Mouse (Mus musculus) liver, embryonic 14.5 days (tissue): ENCODE results near the gene Cenpx. TPM values are rescaled to one million over a fixed set of nuclear protein-coding genes. Genes with fewer than 3 reads are reported as not detected.

Experiments
- ATAC-seq: fragments of 200-750 bp; cut with Nextera tagmentation; 2 replicates; pipeline ENCODE4 v1.8.0; 2017; ENCODE audit warnings: moderate number of reproducible peaks, mild to moderate bottlenecking, moderate library complexity; ENCODE audit not compliant: insufficient read depth
- DNase-seq, 3 experiments: peaks; one replicate each; pipeline ENCODE4 v3.0.0-alpha.2; 2012 to 2013; ENCODE audit warnings: low read depth in 3 of 3, low spot score in 3 of 3
- H3K27ac ChIP-seq: fragments of 300-500 bp; sonication (generic); 2 replicates; pipeline ENCODE4 v1.5.1; 2014; ENCODE audit warnings: moderate library complexity, mild to moderate bottlenecking, control low read depth, inconsistent platforms
- H3K27me3 ChIP-seq: fragments of 300-500 bp; sonication (generic); 2 replicates; pipeline ENCODE4 v1.6.1; 2014; ENCODE audit warnings: mild to moderate bottlenecking, low read length, moderate library complexity; ENCODE audit not compliant: control insufficient read depth, insufficient read depth
- H3K36me3 ChIP-seq: fragments of 300-500 bp; sonication (generic); replicated peaks from 2 replicates; pipeline ENCODE4 v1.6.1; 2014; ENCODE audit warnings: low read depth; ENCODE audit not compliant: control insufficient read depth, insufficient read depth
- H3K4me1 ChIP-seq, 2 experiments: fragments of 200-500 bp in 1 of 2; fragments of 300-500 bp in 1 of 2; sonication (generic) in 1 of 2; replicated peaks; 2 replicates each; pipeline ENCODE4 v1.6.1; 2012 to 2014; ENCODE audit warnings: antibody characterized with exemption in 1 of 2, inconsistent platforms in 1 of 2, low read length in 1 of 2; ENCODE audit not compliant: control insufficient read depth in 2 of 2, insufficient read depth in 2 of 2
- H3K4me2 ChIP-seq: fragments of 300-500 bp; sonication (generic); 2 replicates; pipeline ENCODE4 v1.6.1; 2014; ENCODE audit warnings: low read depth, mild to moderate bottlenecking, control low read depth, moderate library complexity
- H3K4me3 ChIP-seq, 2 experiments: fragments of 200-500 bp in 1 of 2; fragments of 300-500 bp in 1 of 2; sonication (generic) in 1 of 2; 2 replicates each; pipeline ENCODE4 v1.5.1; 2012 to 2014; ENCODE audit warnings: low read depth in 2 of 2, low read length in 2 of 2, mild to moderate bottlenecking in 2 of 2, control low read depth in 1 of 2, inconsistent platforms in 1 of 2, moderate library complexity in 1 of 2; ENCODE audit not compliant: insufficient read depth in 1 of 2
- H3K9ac ChIP-seq: fragments of 300-500 bp; sonication (generic); replicated peaks from 2 replicates; pipeline ENCODE4 v1.6.1; 2014; ENCODE audit warnings: mild to moderate bottlenecking, control low read depth, moderate library complexity
- H3K9me3 ChIP-seq: fragments of 300-500 bp; sonication (generic); 2 replicates; pipeline ENCODE4 v1.6.1; 2016; ENCODE audit warnings: low read length, mixed read lengths; ENCODE audit not compliant: control insufficient read depth
- CTCF ChIP-seq: IDR thresholded peaks from 2 replicates; pipeline ENCODE4 v1.5.1; 2016; ENCODE audit warnings: antibody characterized with exemption, low read depth, control low read depth
- EP300 ChIP-seq: IDR thresholded peaks from 2 replicates; pipeline ENCODE4 v1.6.1; 2016; ENCODE audit warnings: antibody characterized with exemption, low read depth
- WGBS: fragments of 180-500 bp; shearing (Covaris S2); extraction: QIAGEN DNeasy Blood & Tissue Kit; methylation state at CpG from one replicate; pipeline ENCODE4 v1.1.7; 2014; ENCODE audit not compliant: insufficient replicate concordance; 5-methylcytosine and 5-hydroxymethylcytosine counted together
- polyA plus RNA-seq, 2 experiments: library from polyadenylated mRNA; depleted of rRNA in 1 of 2; stranded (reverse) in 1 of 2; unstranded in 1 of 2; fragments of >200 nt; fragmentation: Nextera tagmentation in 1 of 2; extraction: Ambion mirVana in 1 of 2; gene quantifications; 2 replicates each; pipeline versions ENCODE4 v1.2.1 to v1.2.3; 2012 to 2014

Gene Cenpx
- polyA plus RNA-seq, 2 experiments, result 64.2 to 128 TPM

DNA sequence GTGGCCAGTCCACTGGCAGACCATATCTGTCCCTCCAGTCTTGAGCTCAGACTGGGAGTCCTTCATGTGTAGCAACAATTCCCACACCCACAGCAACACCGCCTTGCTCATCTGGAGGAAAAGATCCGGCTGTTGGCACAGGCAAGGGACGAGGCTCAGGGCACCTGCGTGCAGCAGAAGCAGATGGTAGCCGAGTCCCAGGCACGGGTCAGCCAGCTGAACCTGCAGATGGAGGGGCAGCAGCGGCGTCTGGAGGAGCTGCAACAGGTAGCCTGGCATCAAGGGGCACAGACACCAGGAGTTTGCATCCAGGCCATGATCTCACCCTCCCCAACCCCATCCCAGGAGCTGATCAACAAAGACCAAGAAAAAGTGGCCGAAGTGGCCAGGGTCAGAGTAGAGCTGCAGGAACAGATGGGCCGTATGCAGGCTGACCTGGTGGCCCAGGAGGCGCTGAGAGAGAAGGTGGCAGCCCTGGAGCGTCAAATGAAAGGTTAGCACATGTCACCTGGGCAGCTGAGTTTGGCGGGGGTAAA, 6.4 kb upstream of the Cenpx start:
- H3K36me3 ChIP-seq, result no peaks in the 10 kb centered on the region; the same call in 1 of the 2 replicates
- peaks cover 0 to 4% of the 10 kb centered on the region in 2 experiments; a peak in 2 of 4 replicates for H3K4me1 ChIP-seq
- H3K27ac ChIP-seq, result no peak overlapping the region
- H3K4me2 ChIP-seq, result no peak overlapping the region
- H3K9me3 ChIP-seq, result no peaks in the 10 kb centered on the region
- TF ChIP-seq EP300, result no peak
- no peak for TF ChIP-seq CTCF
- 82% methylated on average over 13 of the region's 13 CpGs for WGBS
- ATAC-seq (no peak), DNase-seq (no peak)
- peaks cover 24% of the 10 kb centered on the region for H3K27me3 ChIP-seq
- no peak overlapping the region for H3K4me3 ChIP-seq
- no peak overlapping the region for H3K9ac ChIP-seq

DNA sequence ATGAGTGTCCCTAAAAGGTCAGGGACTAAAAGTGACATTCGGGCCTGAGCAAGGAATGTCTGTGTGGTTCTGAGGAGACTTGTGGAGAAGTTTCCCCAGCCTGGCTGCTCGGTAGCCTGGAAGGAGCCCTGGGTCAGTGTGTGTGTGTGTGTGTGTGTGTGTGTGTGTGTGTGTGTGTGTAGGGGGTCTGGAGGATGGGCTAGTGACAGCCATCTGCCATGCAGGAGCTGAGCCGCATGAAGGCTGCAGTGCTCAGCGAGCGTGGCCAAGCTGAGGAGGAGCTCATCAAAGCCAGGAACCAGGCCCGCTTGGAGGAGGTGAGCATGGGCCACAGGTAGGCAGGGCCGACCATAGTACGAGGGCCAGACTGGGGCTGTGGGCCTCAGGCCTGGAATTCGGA, 5.7 kb upstream of the Cenpx start:
- Histone ChIP-seq H3K9me3 (no peaks in the 10 kb centered on the region), H3K27me3 (peaks cover 24% of the 10 kb centered on the region), H3K36me3 (no peaks in the 10 kb centered on the region; the same call in 1 of the 2 replicates), H3K9ac (no peak overlapping the region), H3K27ac (no peak overlapping the region), H3K4me1 (peaks cover 3 to 11% of the 10 kb centered on the region in 2 experiments), H3K4me3 (no peak overlapping the region), H3K4me2 (no peak overlapping the region)
- TF ChIP-seq CTCF, result no peak
- no peak for TF ChIP-seq EP300
- ATAC-seq (no peak), DNase-seq (no peak)
- WGBS, result 76% methylated on average over 9 of the region's 9 CpGs

DNA sequence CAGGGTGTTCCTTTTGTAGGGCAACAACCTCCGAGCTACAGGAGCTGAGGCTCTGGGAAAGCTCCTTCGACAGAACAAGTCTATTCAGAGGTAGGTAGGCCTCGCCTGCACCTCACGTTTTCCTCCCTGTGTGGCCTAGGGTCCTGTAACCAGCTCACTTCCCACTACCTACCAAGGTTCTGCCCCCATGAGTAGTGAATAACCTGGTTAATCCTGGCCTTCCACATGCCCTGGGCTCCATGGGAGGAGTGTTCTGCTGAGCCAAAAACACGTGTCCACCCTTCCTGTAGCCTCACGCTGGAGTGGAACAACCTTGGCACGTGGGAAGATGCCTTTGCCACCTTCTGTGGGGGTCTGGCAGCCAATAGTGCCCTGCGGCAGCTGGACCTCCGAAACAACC, 1.6 kb upstream of the Cenpx start:
- no peak overlapping the region for H3K9ac ChIP-seq
- H3K4me2 ChIP-seq, result no peak overlapping the region; the same call in 1 of the 2 replicates
- H3K27ac ChIP-seq, result no peak overlapping the region
- H3K4me1 ChIP-seq, result peaks cover 6% of the 10 kb centered on the region in 2 experiments
- no peaks in the 10 kb centered on the region for H3K9me3 ChIP-seq
- DNase-seq (no peak), ATAC-seq (no peak)
- no peak overlapping the region for H3K4me3 ChIP-seq
- WGBS, result 83% methylated on average over 9 of the region's 9 CpGs
- H3K36me3 ChIP-seq, result no peaks in the 10 kb centered on the region; the same call in 1 of the 2 replicates
- H3K27me3 ChIP-seq, result no peaks in the 10 kb centered on the region
- TF ChIP-seq CTCF (no peak), EP300 (no peak)

DNA sequence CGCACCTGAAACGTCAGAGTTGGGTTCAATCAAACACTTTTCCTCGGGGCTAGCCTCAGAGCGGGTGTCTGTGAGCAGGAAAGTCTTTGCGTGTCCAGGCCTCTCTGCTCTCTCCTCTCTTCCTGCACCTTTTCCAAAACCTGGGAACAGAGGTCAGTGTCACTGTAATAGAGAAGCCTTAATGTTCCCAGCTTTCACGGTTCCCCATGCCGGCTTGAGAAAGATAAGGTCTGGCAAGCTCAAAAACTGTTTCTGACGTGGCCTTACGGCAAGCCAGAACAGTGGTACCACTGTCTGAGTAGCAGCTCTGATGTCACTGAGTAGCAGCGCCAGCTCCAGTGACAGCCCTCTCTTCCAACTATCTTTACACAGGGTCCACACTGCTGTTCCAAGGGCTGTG, 1.0 kb upstream of the Cenpx start:
- H3K9me3 ChIP-seq, result no peaks in the 10 kb centered on the region
- H3K4me3 ChIP-seq, result peak overlapping the region; percentile 57 to 64
- DNase-seq (no peak), ATAC-seq (no peak)
- peaks cover 6% of the 10 kb centered on the region in 2 experiments for H3K4me1 ChIP-seq
- TF ChIP-seq CTCF, result no peak
- TF ChIP-seq EP300, result no peak
- peak overlapping the region; percentile 98 for H3K4me2 ChIP-seq
- no peaks in the 10 kb centered on the region for H3K27me3 ChIP-seq
- no peak overlapping the region for H3K27ac ChIP-seq
- 30% methylated on average over 10 of the region's 10 CpGs for WGBS
- no peaks in the 10 kb centered on the region; the same call in 1 of the 2 replicates for H3K36me3 ChIP-seq
- H3K9ac ChIP-seq, result peak overlapping the region; percentile 74

DNA sequence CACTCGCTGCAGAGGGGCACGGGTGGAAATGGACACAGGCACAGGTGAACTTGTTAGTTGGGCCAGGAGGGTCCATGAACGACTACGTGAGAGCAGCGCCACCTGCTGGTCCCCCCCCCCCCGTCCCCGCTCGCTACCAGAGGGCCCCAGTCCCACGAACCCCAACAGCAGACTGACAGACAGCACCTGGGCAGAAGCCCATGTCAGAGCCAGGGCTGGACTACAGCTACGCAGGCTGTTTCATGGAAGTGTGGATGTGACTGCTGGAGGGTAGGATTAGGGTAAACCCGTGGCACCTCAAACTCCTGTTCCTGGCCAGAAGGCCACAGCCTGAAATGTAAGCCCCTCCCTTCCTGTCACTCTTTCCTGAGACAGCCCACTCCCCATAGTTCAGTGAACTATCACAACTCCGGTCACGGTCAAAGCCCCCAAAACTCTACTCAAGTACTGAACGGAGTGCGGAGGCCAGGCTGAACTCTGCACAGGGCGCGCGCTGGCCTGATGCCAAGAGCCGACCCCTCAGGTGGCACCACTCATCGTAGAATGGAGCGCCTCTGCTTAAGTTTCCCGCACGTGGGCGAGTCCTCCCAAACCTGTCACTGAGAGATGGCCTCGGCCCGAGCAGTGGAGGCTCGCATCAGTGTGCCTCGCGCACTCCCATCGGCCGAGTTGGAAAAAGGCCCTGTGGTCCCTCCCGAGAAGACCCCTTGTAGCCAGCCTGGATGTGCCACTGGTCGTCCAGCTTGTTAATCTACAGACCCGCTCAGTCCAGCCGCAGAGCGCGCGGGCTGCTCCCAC, 568 bp downstream of the Cenpx start:
- H3K4me3 ChIP-seq, result peak overlapping the region; percentile 62 to 65
- peak in 2 of 3 experiments; percentile 28 to 42 for DNase-seq
- TF ChIP-seq EP300 (no peak), CTCF (peak; percentile 89)
- WGBS, result under 1% methylated on average over 38 of the region's 38 CpGs
- no peaks in the 10 kb centered on the region for H3K9me3 ChIP-seq
- peak overlapping the region; percentile 56 for H3K27ac ChIP-seq
- H3K9ac ChIP-seq, result peak overlapping the region; percentile 63
- H3K4me1 ChIP-seq, result peaks cover 6% of the 10 kb centered on the region in 2 experiments
- no peaks in the 10 kb centered on the region for H3K27me3 ChIP-seq
- peak; percentile 27 for ATAC-seq
- H3K4me2 ChIP-seq, result peak overlapping the region; percentile 98
- no peaks in the 10 kb centered on the region for H3K36me3 ChIP-seq
